Mouse (Mus musculus) spleen, adult 2 months (tissue): ENCODE results near the gene Mrln. TPM values are rescaled to one million over a fixed set of nuclear protein-coding genes. Genes with fewer than 3 reads are reported as not detected.
"Not testable (repeated sequence)": the region's sequence is repeated elsewhere in the genome, so short reads cannot be mapped to it uniquely, and the experiment has no call there.

ENCODE experiments used
- DNase-seq, 2 experiments: peaks; one replicate each; pipeline versions ENCODE4 v3.0.0 to v3.0.0-alpha.2; 2012 to 2021; ENCODE audit warnings: low spot score in 2 of 2, low read depth in 1 of 2
- H3K27ac ChIP-seq: fragments of 200-500 bp; 2 replicates; pipeline ENCODE4 v1.5.1; 2012; ENCODE audit warnings: low read length, inconsistent platforms; ENCODE audit not compliant: insufficient read depth
- H3K27me3 ChIP-seq: fragments of 200-500 bp; 2 replicates; pipeline ENCODE4 v1.6.1; 2012; ENCODE audit warnings: mild to moderate bottlenecking, moderate library complexity, low read length, inconsistent platforms; ENCODE audit not compliant: control insufficient read depth, insufficient read depth
- H3K36me3 ChIP-seq: fragments of 200-500 bp; 2 replicates; pipeline ENCODE4 v1.6.1; 2012; ENCODE audit warnings: mild to moderate bottlenecking, low read length, inconsistent platforms; ENCODE audit not compliant: control insufficient read depth, insufficient read depth
- H3K4me1 ChIP-seq: fragments of 200-500 bp; 2 replicates; pipeline ENCODE4 v1.6.1; 2011; ENCODE audit warnings: inconsistent platforms; ENCODE audit not compliant: control insufficient read depth, insufficient read depth, insufficient read length
- H3K4me3 ChIP-seq: fragments of 200-500 bp; 2 replicates; pipeline ENCODE4 v1.5.1; 2011; ENCODE audit warnings: mild to moderate bottlenecking, inconsistent platforms; ENCODE audit not compliant: insufficient read depth, insufficient read length; ENCODE audit errors: extremely low read depth
- CTCF ChIP-seq: fragments of 200-500 bp; IDR thresholded peaks from 2 replicates; pipeline ENCODE4 v1.5.1; 2011; ENCODE audit warnings: mild to moderate bottlenecking, inconsistent platforms; ENCODE audit not compliant: insufficient read depth, insufficient read length, insufficient replicate concordance; ENCODE audit errors: extremely low read depth
- POLR2A ChIP-seq: fragments of 200-500 bp; IDR thresholded peaks from 2 replicates; pipeline ENCODE4 v1.6.1; 2011; ENCODE audit warnings: low read depth, low read length, inconsistent platforms
- WGBS: fragments of 180-500 bp; shearing (Covaris S2); methylation state at CpG from one replicate; pipeline ENCODE4 v1.1.7; 2018; 5-methylcytosine and 5-hydroxymethylcytosine counted together
- polyA plus RNA-seq: library from polyadenylated mRNA; depleted of rRNA; stranded (reverse); fragments of >200 nt; gene quantifications from 2 replicates; pipeline ENCODE4 v1.2.3, GENCODE M21; 2012

Mrln gene
- polyA plus RNA-seq, 1 experiment, result not detected

DNA sequence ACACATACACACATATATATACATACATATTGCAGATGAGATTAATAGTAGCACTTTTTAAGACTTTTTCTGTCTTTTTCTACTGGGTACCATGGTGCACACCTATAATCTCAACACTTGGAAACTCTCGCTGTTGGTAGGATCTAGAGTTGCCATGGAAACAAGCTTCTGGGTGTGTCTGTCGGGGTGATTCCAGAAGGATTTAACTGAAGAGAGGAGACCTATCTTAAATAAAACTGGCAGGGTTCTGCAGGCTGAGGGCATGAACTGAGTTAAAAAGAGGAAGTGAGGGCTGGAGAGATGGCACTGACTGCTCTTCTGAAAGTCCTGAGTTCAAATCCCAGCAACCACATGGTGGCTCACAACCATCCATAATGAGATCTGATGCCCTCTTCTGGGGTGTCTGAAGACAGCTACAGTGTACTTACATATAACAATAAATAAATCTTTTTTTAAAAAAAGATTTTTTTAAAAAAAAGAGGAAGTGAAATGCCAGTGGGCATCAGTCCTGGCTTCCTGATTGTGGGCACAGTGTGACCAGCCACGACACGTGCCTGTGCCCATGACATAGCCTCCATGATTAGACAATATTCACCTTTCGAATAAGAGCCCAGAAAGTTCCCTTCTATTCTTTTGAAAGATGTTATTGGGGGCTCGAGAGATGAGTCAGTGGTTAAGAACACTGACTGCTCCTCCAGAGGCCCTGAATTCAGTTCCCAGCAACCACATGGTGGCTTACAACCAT, 4.8 kb upstream of the Mrln start:
- H3K4me1 ChIP-seq, result peaks cover 5% of the 10 kb centered on the region; the same call in 1 of the 2 replicates
- 48% methylated on average over 6 of the region's 6 CpGs for WGBS
- no peak overlapping the region for H3K27ac ChIP-seq
- no peaks in the 10 kb centered on the region for H3K27me3 ChIP-seq
- TF ChIP-seq CTCF (no peak), POLR2A (no peak)
- no peaks in the 10 kb centered on the region for H3K36me3 ChIP-seq
- DNase-seq, result no peak
- H3K4me3 ChIP-seq, result no peak overlapping the region

DNA sequence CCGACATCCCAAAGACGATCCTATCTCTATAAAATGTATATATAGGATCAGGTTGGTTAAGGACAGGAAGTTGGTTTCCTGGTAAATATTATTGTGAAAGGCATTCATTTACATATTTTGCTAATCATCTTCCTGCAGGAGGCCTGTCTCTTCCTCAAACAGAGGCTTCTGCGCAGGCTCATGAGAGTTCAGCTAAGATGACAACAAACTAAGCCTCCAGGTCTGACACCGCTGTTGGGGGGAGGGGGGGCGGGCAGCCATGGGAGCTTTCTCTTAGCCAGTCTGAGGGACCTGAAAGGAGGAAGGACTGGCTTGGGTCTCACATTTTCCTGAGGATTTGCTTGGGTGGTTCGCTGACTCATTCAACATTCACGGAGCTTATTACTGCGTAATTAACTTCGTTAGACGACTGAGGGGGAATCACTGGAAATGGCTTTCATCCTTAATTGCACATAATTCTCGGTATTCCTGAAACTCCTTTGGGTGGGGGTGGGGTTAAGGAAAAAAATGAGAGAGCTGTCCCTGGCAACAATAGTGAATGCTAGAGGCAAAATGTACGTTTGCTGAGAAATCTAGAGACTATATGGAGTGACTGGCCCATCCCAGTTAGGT, 3.5 kb upstream of the Mrln start:
- no peaks in the 10 kb centered on the region for H3K36me3 ChIP-seq
- WGBS, result 51% methylated on average over 12 of the region's 12 CpGs
- peaks cover 3% of the 10 kb centered on the region; the same call in 1 of the 2 replicates for H3K4me1 ChIP-seq
- H3K27ac ChIP-seq, result no peak overlapping the region
- no peaks in the 10 kb centered on the region for H3K27me3 ChIP-seq
- TF ChIP-seq CTCF, result no peak
- TF ChIP-seq POLR2A, result no peak
- no peak overlapping the region for H3K4me3 ChIP-seq
- DNase-seq, result no peak

DNA sequence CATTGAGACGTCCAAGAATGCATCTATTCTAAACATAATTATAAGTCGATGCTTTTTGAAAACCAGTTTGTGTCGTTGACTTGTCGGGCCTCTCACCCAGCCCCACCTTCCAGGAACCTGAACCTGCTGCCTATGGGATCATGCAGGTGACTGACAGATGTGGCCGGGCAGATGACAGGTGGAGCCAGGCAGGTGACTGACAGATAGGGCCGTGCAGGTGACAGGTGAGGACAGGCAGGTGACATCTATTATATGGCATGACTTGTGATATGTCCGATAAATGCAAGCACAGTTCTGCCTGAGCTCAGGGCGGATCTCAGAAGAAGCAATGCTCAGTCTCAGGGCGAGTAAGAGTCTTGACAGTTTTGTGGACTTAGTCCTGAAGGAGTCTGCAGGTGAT, 6.8 kb downstream of the Mrln start:
- Histone ChIP-seq H3K27me3 (no peaks in the 10 kb centered on the region), H3K4me1 (no peaks in the 10 kb centered on the region), H3K36me3 (no peaks in the 10 kb centered on the region), H3K27ac (no peak overlapping the region), H3K4me3 (no peak overlapping the region)
- TF ChIP-seq POLR2A (no peak), CTCF (no peak)
- 88% methylated on average over 9 of the region's 9 CpGs for WGBS
- DNase-seq, result no peak

DNA sequence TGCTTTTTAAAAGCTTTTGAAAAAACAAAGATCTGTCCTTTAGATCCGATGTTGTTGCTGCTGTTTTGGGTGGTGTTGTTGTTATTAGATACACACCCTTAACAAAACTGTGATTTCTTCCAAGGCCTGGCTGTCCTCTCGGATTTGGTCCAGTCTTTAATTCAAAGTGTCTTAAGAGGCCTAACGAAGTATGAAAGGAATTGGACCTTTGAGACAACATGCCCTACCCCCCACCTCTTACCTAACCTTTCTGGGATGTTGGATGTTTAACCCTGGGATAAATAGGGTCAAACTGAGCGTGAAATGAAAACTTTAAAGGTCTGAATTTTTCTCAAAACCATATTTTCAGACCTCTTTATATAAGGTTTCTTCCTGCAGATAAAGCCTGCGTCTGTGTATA, 16.5 kb downstream of the Mrln start:
- WGBS, result 85% methylated on average over 5 of the region's 5 CpGs
- Histone ChIP-seq H3K36me3 (no peaks in the 10 kb centered on the region), H3K4me1 (no peaks in the 10 kb centered on the region), H3K27ac (no peak overlapping the region), H3K27me3 (no peaks in the 10 kb centered on the region), H3K4me3 (no peak overlapping the region)
- DNase-seq, result no peak
- TF ChIP-seq POLR2A, result no peak
- no peak for TF ChIP-seq CTCF

DNA sequence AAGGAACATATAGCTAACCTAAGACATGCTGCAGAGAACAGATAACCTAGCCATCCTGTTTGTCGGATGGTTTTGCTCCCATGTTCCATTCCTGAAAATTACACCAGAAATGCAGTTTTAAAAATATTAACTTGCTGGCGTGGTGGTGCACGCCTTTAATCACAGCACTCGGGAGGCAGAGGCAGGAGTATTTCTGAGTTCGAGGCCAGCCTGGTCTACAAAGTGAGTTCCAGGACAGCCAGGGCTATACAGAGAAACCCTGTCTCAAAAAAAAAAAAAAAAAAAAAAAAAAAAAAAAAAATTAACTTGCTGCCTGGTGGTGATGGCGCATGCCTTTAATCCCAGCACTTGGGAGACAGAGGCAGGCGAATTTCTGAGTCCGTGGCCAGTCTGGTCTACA, 17.8 kb downstream of the Mrln start:
- not testable (repeated sequence) for H3K27ac ChIP-seq, H3K4me3 ChIP-seq, H3K36me3 ChIP-seq, H3K27me3 ChIP-seq, H3K4me1 ChIP-seq, DNase-seq
- WGBS, result 89% methylated on average over 8 of the region's 8 CpGs

DNA sequence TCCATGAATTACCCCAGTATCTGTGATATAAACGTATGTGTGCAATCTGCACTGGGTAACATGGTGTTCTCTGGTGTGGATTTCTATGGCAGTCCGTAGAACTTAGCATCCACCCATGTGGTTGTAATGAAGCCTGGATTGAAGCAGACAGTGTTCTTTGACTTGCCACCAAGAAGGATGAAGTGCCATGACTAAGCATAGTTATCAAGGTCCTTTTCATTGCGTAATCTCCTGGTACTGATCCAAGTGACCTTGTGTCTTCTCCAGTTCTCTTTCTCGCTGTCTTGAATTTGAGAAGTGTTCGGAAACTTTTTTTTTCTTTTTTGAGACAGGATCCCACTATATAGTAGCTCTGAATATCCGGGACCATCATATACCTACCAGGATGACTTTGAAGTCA, 20.1 kb downstream of the Mrln start:
- H3K27ac ChIP-seq, result no peak overlapping the region

DNA sequence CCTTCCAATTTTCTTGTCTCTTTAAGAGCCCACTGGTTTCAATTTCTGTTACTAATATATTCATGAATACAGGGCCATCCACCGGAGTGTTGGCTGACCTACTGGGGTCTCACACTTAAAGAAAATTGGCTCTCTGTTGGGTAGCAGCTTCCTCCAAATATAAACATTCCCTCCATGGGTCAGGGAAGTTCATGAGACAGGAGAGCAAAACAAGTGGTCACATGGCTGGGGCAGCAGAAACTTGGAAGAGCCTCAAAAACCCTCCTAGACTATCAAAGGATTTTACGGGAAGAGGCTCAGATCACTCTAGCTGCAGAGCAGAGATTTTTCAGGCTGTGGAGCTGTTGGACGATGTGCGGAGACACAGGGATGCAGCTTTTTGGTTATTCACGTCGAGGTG, 21.3 kb downstream of the Mrln start:
- 82% methylated on average over 6 of the region's 6 CpGs for WGBS
- no peaks in the 10 kb centered on the region for H3K36me3 ChIP-seq
- no peaks in the 10 kb centered on the region for H3K27me3 ChIP-seq
- DNase-seq, result no peak
- no peak overlapping the region for H3K27ac ChIP-seq
- H3K4me3 ChIP-seq, result no peak overlapping the region
- H3K4me1 ChIP-seq, result no peaks in the 10 kb centered on the region
- TF ChIP-seq CTCF (no peak), POLR2A (no peak)

More for the DNA sequence above, 20.1 kb downstream of the Mrln start:
- TF ChIP-seq POLR2A (no peak), CTCF (no peak)
- 69% methylated on average over 6 of the region's 6 CpGs for WGBS
- Histone ChIP-seq H3K4me3 (no peak overlapping the region), H3K36me3 (no peaks in the 10 kb centered on the region), H3K4me1 (no peaks in the 10 kb centered on the region), H3K27me3 (no peaks in the 10 kb centered on the region)
- DNase-seq, result no peak
